Mouse (Mus musculus): ENCODE results near the gene Ttc7b. TPM values are rescaled to one million over a fixed set of nuclear protein-coding genes. Genes with fewer than 3 reads are reported as not detected.

The Ttc7b gene
- polyA plus RNA-seq, 1 experiment = 44.5 TPM

- DNase-seq (ENCODE audit: low read depth) = no peak
- TF ChIP-seq CTCF (IDR thresholded peaks at IDR 0.05; ENCODE audit: borderline replicate concordance, extremely low read depth, insufficient read depth, insufficient read length) (no peak), POLR2A (IDR thresholded peaks at IDR 0.05; ENCODE audit: borderline replicate concordance, extremely low read depth, insufficient read depth, insufficient read length, poor library complexity, severe bottlenecking) (no peak)
Observed at GRCm38 (mm10) chr12:100476351-100476750, 44.3 kb downstream of the Ttc7b start.

GRCm38 (mm10) chr12:100475489-100475888 lies 45.1 kb downstream of the Ttc7b start:
- no peak for TF ChIP-seq CTCF (IDR thresholded peaks at IDR 0.05; ENCODE audit: borderline replicate concordance, extremely low read depth, insufficient read depth, insufficient read length)
- TF ChIP-seq POLR2A (IDR thresholded peaks at IDR 0.05; ENCODE audit: borderline replicate concordance, extremely low read depth, insufficient read depth, insufficient read length, poor library complexity, severe bottlenecking) = no peak
- no peak for DNase-seq (ENCODE audit: low read depth)

- DNase-seq (ENCODE audit: low read depth) = no peak
- TF ChIP-seq CTCF (IDR thresholded peaks at IDR 0.05; ENCODE audit: borderline replicate concordance, extremely low read depth, insufficient read depth, insufficient read length) (no peak), POLR2A (IDR thresholded peaks at IDR 0.05; ENCODE audit: borderline replicate concordance, extremely low read depth, insufficient read depth, insufficient read length, poor library complexity, severe bottlenecking) (no peak)
Observed at GRCm38 (mm10) chr12:100474661-100475321, 45.8 kb downstream of the Ttc7b start.

- no peak for TF ChIP-seq POLR2A (IDR thresholded peaks at IDR 0.05; ENCODE audit: borderline replicate concordance, extremely low read depth, insufficient read depth, insufficient read length, poor library complexity, severe bottlenecking)
- TF ChIP-seq CTCF (IDR thresholded peaks at IDR 0.05; ENCODE audit: borderline replicate concordance, extremely low read depth, insufficient read depth, insufficient read length) = no peak
- DNase-seq (ENCODE audit: low read depth) = no peak
Observed at GRCm38 (mm10) chr12:100470295-100470694, 50.3 kb downstream of the Ttc7b start.

- DNase-seq (ENCODE audit: low read depth) = no peak
- TF ChIP-seq CTCF (IDR thresholded peaks at IDR 0.05; ENCODE audit: borderline replicate concordance, extremely low read depth, insufficient read depth, insufficient read length) = no peak
- no peak for TF ChIP-seq POLR2A (IDR thresholded peaks at IDR 0.05; ENCODE audit: borderline replicate concordance, extremely low read depth, insufficient read depth, insufficient read length, poor library complexity, severe bottlenecking)
Observed at GRCm38 (mm10) chr12:100469503-100470293, 50.9 kb downstream of the Ttc7b start.

- no peak for DNase-seq (ENCODE audit: low read depth)
- TF ChIP-seq CTCF (IDR thresholded peaks at IDR 0.05; ENCODE audit: borderline replicate concordance, extremely low read depth, insufficient read depth, insufficient read length) = no peak
Observed at GRCm38 (mm10) chr12:100465101-100465715, 55.4 kb downstream of the Ttc7b start.

- TF ChIP-seq CTCF (IDR thresholded peaks at IDR 0.05; ENCODE audit: borderline replicate concordance, extremely low read depth, insufficient read depth, insufficient read length) (no peak), POLR2A (IDR thresholded peaks at IDR 0.05; ENCODE audit: borderline replicate concordance, extremely low read depth, insufficient read depth, insufficient read length, poor library complexity, severe bottlenecking) (no peak)
- no peak for DNase-seq (ENCODE audit: low read depth)
Observed at GRCm38 (mm10) chr12:100457701-100458100, 62.9 kb downstream of the Ttc7b start.

GRCm38 (mm10) chr12:100456257-100456975 lies 64.2 kb downstream of the Ttc7b start:
- DNase-seq (ENCODE audit: low read depth) = no peak
- TF ChIP-seq CTCF (IDR thresholded peaks at IDR 0.05; ENCODE audit: borderline replicate concordance, extremely low read depth, insufficient read depth, insufficient read length) = no peak
- no peak for TF ChIP-seq POLR2A (IDR thresholded peaks at IDR 0.05; ENCODE audit: borderline replicate concordance, extremely low read depth, insufficient read depth, insufficient read length, poor library complexity, severe bottlenecking)

- DNase-seq (ENCODE audit: low read depth) = no peak
- TF ChIP-seq POLR2A (IDR thresholded peaks at IDR 0.05; ENCODE audit: borderline replicate concordance, extremely low read depth, insufficient read depth, insufficient read length, poor library complexity, severe bottlenecking) (no peak), CTCF (IDR thresholded peaks at IDR 0.05; ENCODE audit: borderline replicate concordance, extremely low read depth, insufficient read depth, insufficient read length) (no peak)
Observed at GRCm38 (mm10) chr12:100455453-100455852, 65.2 kb downstream of the Ttc7b start.

- DNase-seq (ENCODE audit: low read depth) = peak; percentile 25
- TF ChIP-seq POLR2A (IDR thresholded peaks at IDR 0.05; ENCODE audit: borderline replicate concordance, extremely low read depth, insufficient read depth, insufficient read length, poor library complexity, severe bottlenecking) (no peak), CTCF (IDR thresholded peaks at IDR 0.05; ENCODE audit: borderline replicate concordance, extremely low read depth, insufficient read depth, insufficient read length) (no peak)
Observed at GRCm38 (mm10) chr12:100447701-100448277, 72.8 kb downstream of the Ttc7b start.

- TF ChIP-seq CTCF (IDR thresholded peaks at IDR 0.05; ENCODE audit: borderline replicate concordance, extremely low read depth, insufficient read depth, insufficient read length) (no peak), POLR2A (IDR thresholded peaks at IDR 0.05; ENCODE audit: borderline replicate concordance, extremely low read depth, insufficient read depth, insufficient read length, poor library complexity, severe bottlenecking) (no peak)
- DNase-seq (ENCODE audit: low read depth) = no peak
Observed at GRCm38 (mm10) chr12:100447161-100447560, 73.5 kb downstream of the Ttc7b start.

Data from brain, embryonic 14.5 days (tissue).